Mouse (Mus musculus) mouse embryonic stem cell (cell line): ENCODE results near the gene Scand1.

ENCODE experiments used
- in situ Hi-C, 2 experiments: fragments of 300-500 bp; cut with MboI; formaldehyde crosslinking; loops; 1 replicate in 1 of 2; 3 replicates in 1 of 2; pipeline ENCODE4 v1.14.3; 2019 to 2020; ENCODE audit warnings: low sequenced_read_pairs in 2 of 2, low pct_unique_long_range_greater_than_20kb in 1 of 2, mixed read lengths in 1 of 2; ENCODE audit not compliant: unreplicated experiment in 1 of 2

Scand1 gene

GRCm38 (mm10) chr2:156310945-156311344, 1.6 kb downstream of the Scand1 start:
- in situ Hi-C loops, result no loop called here

DNA sequence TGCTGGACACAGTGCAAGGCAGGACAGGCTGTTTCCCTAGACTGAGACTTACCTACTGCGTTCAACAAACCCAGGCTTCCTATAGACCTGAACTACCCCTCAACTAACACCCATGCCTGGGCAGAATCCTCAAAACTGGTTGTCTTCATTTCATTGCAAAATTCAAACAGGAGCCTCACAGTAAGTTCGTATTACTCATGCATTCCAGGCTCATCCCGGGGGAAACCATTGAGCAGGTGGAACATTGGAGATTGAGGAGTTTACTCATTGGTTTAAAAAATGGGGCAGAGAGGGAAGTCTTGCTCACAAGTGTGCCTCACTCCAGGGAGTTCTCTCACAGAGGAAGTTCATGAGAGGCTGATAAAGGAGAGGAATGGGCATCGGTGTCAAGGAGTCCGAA, 2.0 kb downstream of the Scand1 start:
- in situ Hi-C loops, result no loop called here

- in situ Hi-C loops, result no loop called here
These were observed 2.6 kb downstream of the Scand1 start for GRCm38 (mm10) chr2:156309948-156310347.

DNA sequence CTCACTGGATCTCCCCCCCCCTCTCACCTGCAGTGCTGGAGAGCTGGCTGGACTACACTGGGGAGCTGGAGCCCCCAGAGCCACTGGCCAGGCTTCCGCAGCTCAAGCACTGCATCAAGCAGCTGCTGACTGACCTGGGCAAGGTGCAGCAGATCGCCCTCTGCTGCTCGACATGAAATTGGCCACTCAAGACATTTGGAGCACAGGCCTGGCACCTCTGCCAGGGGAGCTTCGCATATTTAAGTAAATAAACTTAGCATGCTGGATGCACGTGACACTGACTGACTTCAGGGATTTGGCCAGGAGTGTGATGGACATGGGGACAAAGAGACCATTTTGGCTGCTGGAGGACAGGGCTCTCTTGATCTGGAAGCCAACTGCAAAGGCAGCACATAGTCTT, 5.2 kb downstream of the Scand1 start:
- in situ Hi-C loops, result no loop called here

- in situ Hi-C loops, result no loop called here
These were observed 6.7 kb downstream of the Scand1 start for GRCm38 (mm10) chr2:156305818-156306217.

GRCm38 (mm10) chr2:156304351-156304750, 8.2 kb downstream of the Scand1 start:
- in situ Hi-C loops, result no loop called here

DNA sequence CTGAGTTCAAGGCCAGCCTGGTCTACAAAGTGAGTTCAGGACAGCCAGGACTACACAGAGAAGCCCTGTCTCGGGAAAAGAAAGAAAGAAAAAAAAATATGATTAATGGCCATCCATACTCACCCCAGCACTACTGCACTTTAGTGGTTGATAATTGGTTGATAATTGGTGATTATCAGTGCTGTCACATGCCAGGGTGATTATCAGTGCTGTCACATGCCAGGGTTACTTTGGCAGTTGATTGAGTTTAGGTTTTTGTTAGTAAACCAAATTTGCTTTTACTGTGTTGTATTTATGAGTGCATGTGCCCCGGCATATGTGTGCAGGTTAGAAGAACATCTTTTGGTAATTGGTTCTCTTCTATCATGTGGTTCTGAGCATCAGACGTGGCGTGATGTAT, 10.4 kb downstream of the Scand1 start:
- in situ Hi-C loops, result no loop called here

DNA sequence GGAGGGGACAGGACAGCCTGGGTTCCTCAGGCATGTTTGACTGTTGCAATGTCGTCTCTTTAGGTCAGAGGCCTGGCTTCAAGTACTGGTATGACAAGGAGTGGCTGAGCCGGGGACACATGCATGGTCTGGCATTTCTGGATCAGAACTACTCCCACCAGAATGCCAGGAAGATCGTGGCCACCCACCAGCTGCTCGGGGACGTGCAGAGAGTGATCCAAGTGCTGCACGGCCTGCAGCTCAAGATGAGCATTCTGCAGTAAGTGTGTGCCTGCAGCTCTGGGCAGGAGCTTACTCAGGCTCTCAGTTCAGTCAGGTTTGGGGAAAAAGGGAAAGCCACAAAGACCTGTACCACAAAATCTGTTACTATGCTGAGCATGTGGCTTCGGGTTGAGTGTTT, 14.0 kb downstream of the Scand1 start:
- in situ Hi-C loops, result no loop called here

- in situ Hi-C loops, result no loop called here
These were observed 14.9 kb downstream of the Scand1 start for GRCm38 (mm10) chr2:156297653-156298052.

DNA sequence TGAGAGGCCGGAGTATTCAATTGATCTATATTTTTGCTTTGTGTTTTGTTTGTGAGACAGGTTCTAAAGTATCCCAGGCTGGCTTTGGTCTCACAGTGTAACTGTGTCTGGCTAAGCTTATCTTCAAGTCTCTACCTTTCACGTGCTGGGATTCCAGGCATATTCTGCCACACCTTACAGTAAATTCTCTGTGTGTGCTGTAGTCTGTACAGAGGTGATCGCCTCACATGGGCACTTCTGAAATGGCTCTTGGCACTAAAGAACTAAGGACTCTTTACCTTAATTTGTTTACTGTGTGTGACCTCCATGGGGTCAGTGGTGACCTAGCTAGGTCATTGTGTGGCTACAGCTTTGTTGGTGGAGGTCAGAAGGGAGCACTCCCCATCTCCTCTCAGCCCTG, 16.3 kb downstream of the Scand1 start:
- in situ Hi-C loops, result no loop called here

- in situ Hi-C loops, result no loop called here
These were observed 16.9 kb downstream of the Scand1 start for GRCm38 (mm10) chr2:156295601-156296063.

DNA sequence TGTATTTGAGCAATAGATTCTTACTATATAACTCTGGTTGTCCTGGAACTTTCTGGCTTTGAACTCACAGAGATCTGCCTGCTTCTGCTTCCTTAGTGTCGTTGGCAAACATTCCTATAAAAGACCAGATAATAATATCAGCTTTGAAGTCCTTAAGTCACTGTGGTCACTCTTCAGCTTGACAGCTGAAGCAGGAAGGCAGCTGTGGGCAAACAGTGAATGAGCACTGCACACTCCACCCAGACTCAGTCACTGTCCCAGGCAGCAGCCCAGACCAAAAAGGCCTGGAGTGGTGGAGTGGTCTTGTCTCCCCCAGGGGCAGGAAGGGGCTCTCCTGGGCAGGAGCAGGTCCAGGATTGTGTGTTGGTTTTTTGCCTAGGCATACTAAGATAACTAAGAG, 20.5 kb downstream of the Scand1 start:
- in situ Hi-C loops, result no loop called here

DNA sequence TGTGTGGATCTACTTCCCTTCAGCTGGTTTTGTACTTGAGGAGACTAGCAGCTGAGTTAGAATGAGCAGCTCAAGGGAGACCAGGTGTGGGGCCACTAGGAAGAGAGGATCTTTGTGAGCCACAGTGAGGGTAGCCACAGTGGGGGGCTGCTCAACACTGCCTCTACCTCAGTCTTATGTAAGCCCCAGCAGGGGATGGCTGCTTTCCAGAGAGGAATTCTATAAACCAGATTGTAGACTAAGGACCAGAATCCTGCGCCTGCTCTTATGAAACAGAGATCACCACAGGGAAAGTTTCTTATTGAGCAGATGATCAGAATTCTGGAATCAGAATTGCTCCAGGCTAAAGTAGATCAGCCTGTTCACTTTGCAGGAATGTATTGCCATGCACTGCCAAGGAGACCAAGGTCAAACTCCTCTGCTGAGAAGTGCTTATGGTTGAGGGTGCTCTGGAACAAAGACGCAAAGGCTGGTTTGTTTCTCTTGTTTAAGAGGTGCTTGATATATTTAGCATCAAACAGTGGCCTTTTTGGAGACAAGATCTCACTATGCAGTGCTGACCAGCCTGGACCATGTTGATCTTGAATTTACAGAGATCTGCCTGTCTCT, 22.8 kb downstream of the Scand1 start:
- in situ Hi-C loops, result no loop called here

GRCm38 (mm10) chr2:156288222-156288621, 24.3 kb downstream of the Scand1 start:
- in situ Hi-C loops, result no loop called here

DNA sequence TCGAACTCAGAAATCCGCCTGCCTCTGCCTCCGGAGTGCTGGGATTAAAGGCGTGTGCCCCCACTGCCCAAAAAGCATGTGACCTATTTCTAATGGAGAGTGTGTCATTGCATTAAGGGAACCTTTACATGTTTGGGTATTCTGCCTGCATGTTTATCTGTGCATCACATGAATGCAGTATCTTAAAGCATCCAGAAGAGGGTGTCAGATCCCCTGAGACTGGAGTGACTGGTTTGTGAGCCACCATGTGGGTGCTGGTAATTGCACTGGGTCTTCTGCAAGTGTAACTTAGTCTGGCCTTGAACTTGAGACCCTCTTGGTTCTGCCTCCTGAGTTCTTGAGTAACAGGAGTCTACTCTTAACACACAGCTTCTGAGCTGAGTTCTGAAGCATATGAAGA, 25.8 kb downstream of the Scand1 start:
- in situ Hi-C loops, result no loop called here

- in situ Hi-C loops, result no loop called here
These were observed 27.3 kb downstream of the Scand1 start for GRCm38 (mm10) chr2:156285161-156285560.

DNA sequence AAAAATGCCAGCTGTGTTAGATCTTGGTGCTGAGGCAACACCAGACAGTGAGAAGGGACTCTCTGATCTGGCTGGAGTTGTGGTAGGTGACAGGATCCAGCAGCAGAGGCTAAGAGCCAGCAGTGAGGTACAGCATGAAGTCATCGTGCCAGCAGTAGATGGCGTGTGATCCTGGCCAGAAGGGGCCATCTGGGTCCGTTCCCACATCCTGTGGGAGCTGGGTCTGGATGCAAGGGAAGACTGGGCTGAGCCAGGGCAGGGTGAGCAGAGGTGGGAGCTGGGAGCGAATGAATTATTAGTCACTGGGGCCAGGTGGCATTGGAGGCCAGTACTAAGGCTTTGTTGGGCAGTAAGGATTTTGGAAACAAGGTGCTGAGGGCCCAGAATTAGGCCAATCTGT, 31.3 kb downstream of the Scand1 start:
- in situ Hi-C loops, result no loop called here

GRCm38 (mm10) chr2:156278226-156279017, 34.1 kb downstream of the Scand1 start:
- in situ Hi-C loops, result no loop called here

DNA sequence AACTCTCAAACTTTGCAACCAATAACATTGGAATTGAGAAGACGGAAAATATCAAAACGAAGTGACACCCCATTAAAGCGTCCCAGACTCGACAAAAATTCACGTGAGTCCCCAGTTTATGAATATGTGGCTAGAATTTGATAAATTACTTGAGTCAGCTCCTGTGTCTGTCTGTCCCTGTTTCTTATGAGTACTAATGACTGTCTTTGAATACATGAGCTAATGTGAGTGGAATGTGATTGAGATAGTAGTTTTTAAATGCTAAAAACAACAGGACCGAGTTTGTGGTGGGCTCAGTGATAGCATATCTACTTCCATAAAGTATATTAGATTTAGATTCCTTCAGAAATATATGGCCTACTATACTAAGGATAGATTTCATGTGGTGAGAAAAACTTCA, 40.0 kb downstream of the Scand1 start:
- in situ Hi-C loops, result no loop called here

GRCm38 (mm10) chr2:156267636-156268035, 44.9 kb downstream of the Scand1 start:
- in situ Hi-C loops, result no loop called here
